Mouse (Mus musculus): ENCODE measurements around the gene Immp2l. TPM values are rescaled to one million over a fixed set of nuclear protein-coding genes. Genes with fewer than 3 reads are reported as not detected.

Immp2l gene
- 18.6 and 20.5 TPM in 2 replicates for polyA plus RNA-seq (2014; fragmentation: Nextera tagmentation; extraction: Ambion mirVana)

GRCm38 (mm10) chr12:41023511-41024421, at the start of gene Immp2l:
TSS of gene Immp2l (plus strand) at chr12:41024090.
- Histone ChIP-seq H3K9me3 (ENCODE audit: control insufficient read depth, low read length) (no peaks in the 10 kb centered on the region), H3K36me3 (ENCODE audit: control insufficient read depth, insufficient read depth, low read length) (no peaks in the 10 kb centered on the region), H3K4me3 (ENCODE audit: low read depth, low read length) (peak within 1 kb of the TSS; percentile 59), H3K4me2 (ENCODE audit: low read length) (peak within 1 kb of the TSS; percentile 59), H3K27ac (ENCODE audit: low read depth) (peak within 1 kb of the TSS; percentile 16; the same call in 1 of the 2 replicates), H3K9ac (ENCODE audit: low read length) (peak within 1 kb of the TSS; percentile 70), H3K4me1 (replicated peaks; ENCODE audit: control insufficient read depth, insufficient read depth, low read length) (no peaks in the 10 kb centered on the region), H3K27me3 (replicated peaks; ENCODE audit: control insufficient read depth, insufficient read depth, low read length) (no peaks in the 10 kb centered on the region)
- DNase-seq (ENCODE audit: low spot score) = peak; percentile 98
- peak; percentile 98 for ATAC-seq (replicated peaks; ENCODE audit: low FRiP score, low TSS enrichment, low read depth)
- 4% methylated on average over 63 of the region's 68 CpGs for WGBS

GRCm38 (mm10) chr12:40978719-40979500, 45.0 kb upstream of the Immp2l start:
- 81% methylated on average over 2 of the region's 2 CpGs for WGBS
- Histone ChIP-seq H3K9me3 (ENCODE audit: control insufficient read depth, low read length) (no peaks in the 10 kb centered on the region), H3K9ac (ENCODE audit: low read length) (no peak overlapping the region), H3K4me1 (replicated peaks; ENCODE audit: control insufficient read depth, insufficient read depth, low read length) (no peaks in the 10 kb centered on the region), H3K27ac (ENCODE audit: low read depth) (no peak overlapping the region), H3K4me2 (ENCODE audit: low read length) (no peak overlapping the region), H3K27me3 (replicated peaks; ENCODE audit: control insufficient read depth, insufficient read depth, low read length) (no peaks in the 10 kb centered on the region), H3K4me3 (ENCODE audit: low read depth, low read length) (no peak overlapping the region), H3K36me3 (ENCODE audit: control insufficient read depth, insufficient read depth, low read length) (no peaks in the 10 kb centered on the region)
- ATAC-seq (replicated peaks; ENCODE audit: low FRiP score, low TSS enrichment, low read depth) = peak; percentile 80
- DNase-seq (ENCODE audit: low spot score) = no peak

- 87% methylated on average over 4 of the region's 4 CpGs for WGBS
- no peak overlapping the region for H3K4me2 ChIP-seq (ENCODE audit: low read length)
- no peak for DNase-seq (ENCODE audit: low spot score)
- ATAC-seq (replicated peaks; ENCODE audit: low FRiP score, low TSS enrichment, low read depth) = no peak
- H3K4me3 ChIP-seq (ENCODE audit: low read depth, low read length) = no peak overlapping the region
- no peaks in the 10 kb centered on the region for H3K36me3 ChIP-seq (ENCODE audit: control insufficient read depth, insufficient read depth, low read length)
- no peaks in the 10 kb centered on the region for H3K27me3 ChIP-seq (replicated peaks; ENCODE audit: control insufficient read depth, insufficient read depth, low read length)
- H3K4me1 ChIP-seq (replicated peaks; ENCODE audit: control insufficient read depth, insufficient read depth, low read length) = no peaks in the 10 kb centered on the region
- no peak overlapping the region for H3K9ac ChIP-seq (ENCODE audit: low read length)
- H3K9me3 ChIP-seq (ENCODE audit: control insufficient read depth, low read length) = no peaks in the 10 kb centered on the region
- H3K27ac ChIP-seq (ENCODE audit: low read depth) = no peak overlapping the region
Measured at GRCm38 (mm10) chr12:40979716-40980115, 44.2 kb upstream of the Immp2l start.

- 80% methylated on average over 3 of the region's 3 CpGs for WGBS
- H3K9me3 ChIP-seq (ENCODE audit: control insufficient read depth, low read length) = no peaks in the 10 kb centered on the region
- no peak overlapping the region for H3K4me2 ChIP-seq (ENCODE audit: low read length)
- ATAC-seq (replicated peaks; ENCODE audit: low FRiP score, low TSS enrichment, low read depth) = no peak
- H3K27me3 ChIP-seq (replicated peaks; ENCODE audit: control insufficient read depth, insufficient read depth, low read length) = no peaks in the 10 kb centered on the region
- H3K9ac ChIP-seq (ENCODE audit: low read length) = no peak overlapping the region
- no peak for DNase-seq (ENCODE audit: low spot score)
- H3K36me3 ChIP-seq (ENCODE audit: control insufficient read depth, insufficient read depth, low read length) = no peaks in the 10 kb centered on the region
- no peak overlapping the region for H3K4me3 ChIP-seq (ENCODE audit: low read depth, low read length)
- H3K27ac ChIP-seq (ENCODE audit: low read depth) = no peak overlapping the region
- no peaks in the 10 kb centered on the region for H3K4me1 ChIP-seq (replicated peaks; ENCODE audit: control insufficient read depth, insufficient read depth, low read length)
Measured at GRCm38 (mm10) chr12:40980160-40980559, 43.7 kb upstream of the Immp2l start.

GRCm38 (mm10) chr12:40983021-40983420, 40.9 kb upstream of the Immp2l start:
- ATAC-seq (replicated peaks; ENCODE audit: low FRiP score, low TSS enrichment, low read depth) = no peak
- WGBS = 82% methylated on average over 1 of the region's 1 CpGs

GRCm38 (mm10) chr12:40984735-40985134, 39.2 kb upstream of the Immp2l start:
- Histone ChIP-seq H3K4me3 (ENCODE audit: low read depth, low read length) (no peak overlapping the region), H3K4me1 (replicated peaks; ENCODE audit: control insufficient read depth, insufficient read depth, low read length) (no peaks in the 10 kb centered on the region), H3K27ac (ENCODE audit: low read depth) (no peak overlapping the region), H3K27me3 (replicated peaks; ENCODE audit: control insufficient read depth, insufficient read depth, low read length) (no peaks in the 10 kb centered on the region), H3K9ac (ENCODE audit: low read length) (no peak overlapping the region), H3K9me3 (ENCODE audit: control insufficient read depth, low read length) (no peaks in the 10 kb centered on the region), H3K4me2 (ENCODE audit: low read length) (no peak overlapping the region), H3K36me3 (ENCODE audit: control insufficient read depth, insufficient read depth, low read length) (no peaks in the 10 kb centered on the region)
- DNase-seq (ENCODE audit: low spot score) (no peak), ATAC-seq (replicated peaks; ENCODE audit: low FRiP score, low TSS enrichment, low read depth) (no peak)
- WGBS = 26% methylated on average over 4 of the region's 4 CpGs

More at GRCm38 (mm10) chr12:40983021-40983420, 40.9 kb upstream of the Immp2l start:
- H3K4me1 ChIP-seq (replicated peaks; ENCODE audit: control insufficient read depth, insufficient read depth, low read length) = no peaks in the 10 kb centered on the region
- no peaks in the 10 kb centered on the region for H3K27me3 ChIP-seq (replicated peaks; ENCODE audit: control insufficient read depth, insufficient read depth, low read length)
- no peaks in the 10 kb centered on the region for H3K9me3 ChIP-seq (ENCODE audit: control insufficient read depth, low read length)
- H3K27ac ChIP-seq (ENCODE audit: low read depth) = no peak overlapping the region
- H3K4me3 ChIP-seq (ENCODE audit: low read depth, low read length) = no peak overlapping the region
- H3K36me3 ChIP-seq (ENCODE audit: control insufficient read depth, insufficient read depth, low read length) = no peaks in the 10 kb centered on the region
- no peak for DNase-seq (ENCODE audit: low spot score)
- no peak overlapping the region for H3K4me2 ChIP-seq (ENCODE audit: low read length)
- H3K9ac ChIP-seq (ENCODE audit: low read length) = no peak overlapping the region

GRCm38 (mm10) chr12:40985791-40986190, 38.1 kb upstream of the Immp2l start:
- no peak for DNase-seq (ENCODE audit: low spot score)
- no peaks in the 10 kb centered on the region for H3K27me3 ChIP-seq (replicated peaks; ENCODE audit: control insufficient read depth, insufficient read depth, low read length)
- H3K4me2 ChIP-seq (ENCODE audit: low read length) = no peak overlapping the region
- 71% methylated on average over 4 of the region's 4 CpGs for WGBS
- no peak for ATAC-seq (replicated peaks; ENCODE audit: low FRiP score, low TSS enrichment, low read depth)
- H3K27ac ChIP-seq (ENCODE audit: low read depth) = no peak overlapping the region
- H3K4me3 ChIP-seq (ENCODE audit: low read depth, low read length) = no peak overlapping the region
- H3K9me3 ChIP-seq (ENCODE audit: control insufficient read depth, low read length) = no peaks in the 10 kb centered on the region
- no peak overlapping the region for H3K9ac ChIP-seq (ENCODE audit: low read length)
- H3K4me1 ChIP-seq (replicated peaks; ENCODE audit: control insufficient read depth, insufficient read depth, low read length) = no peaks in the 10 kb centered on the region
- H3K36me3 ChIP-seq (ENCODE audit: control insufficient read depth, insufficient read depth, low read length) = no peaks in the 10 kb centered on the region

GRCm38 (mm10) chr12:40988311-40989065, 35.4 kb upstream of the Immp2l start:
- no peak overlapping the region for H3K4me2 ChIP-seq (ENCODE audit: low read length)
- H3K9ac ChIP-seq (ENCODE audit: low read length) = no peak overlapping the region
- WGBS = 90% methylated on average over 9 of the region's 9 CpGs
- no peak overlapping the region for H3K4me3 ChIP-seq (ENCODE audit: low read depth, low read length)
- no peak for DNase-seq (ENCODE audit: low spot score)
- no peaks in the 10 kb centered on the region for H3K36me3 ChIP-seq (ENCODE audit: control insufficient read depth, insufficient read depth, low read length)
- no peak overlapping the region for H3K27ac ChIP-seq (ENCODE audit: low read depth)
- no peaks in the 10 kb centered on the region for H3K4me1 ChIP-seq (replicated peaks; ENCODE audit: control insufficient read depth, insufficient read depth, low read length)
- no peaks in the 10 kb centered on the region for H3K9me3 ChIP-seq (ENCODE audit: control insufficient read depth, low read length)
- no peaks in the 10 kb centered on the region for H3K27me3 ChIP-seq (replicated peaks; ENCODE audit: control insufficient read depth, insufficient read depth, low read length)
- no peak for ATAC-seq (replicated peaks; ENCODE audit: low FRiP score, low TSS enrichment, low read depth)

Measured in intestine, embryonic 14.5 days (tissue).